Mouse (Mus musculus) neural tube, postnatal 0 days (tissue): ENCODE data around the gene Tusc1. TPM values are rescaled to one million over a fixed set of nuclear protein-coding genes. Genes with fewer than 3 reads are reported as not detected.

Source experiments
- polyA plus RNA-seq: library from polyadenylated mRNA; unstranded; fragments of >200 nt; fragmentation: Nextera tagmentation; extraction: Ambion mirVana; gene quantifications from 2 replicates; pipeline ENCODE4 v1.2.1, GENCODE M21; 2015

The Tusc1 gene
- polyA plus RNA-seq = 21.0 and 26.1 TPM in 2 replicates

GRCm38 (mm10) chr4:93335118-93336003 is at the start of gene Tusc1:
Gene Tusc1 (minus strand): TSS chr4:93335511.

